Mouse (Mus musculus) heart, adult 8-10 months (tissue): ENCODE measurements around the gene Xirp2. TPM values are rescaled to one million over a fixed set of nuclear protein-coding genes. Genes with fewer than 3 reads are reported as not detected.
A peak's percentile ranks its signal among the peaks of the same experiment; 100 is the strongest.
"Not testable (repeated sequence)": the region's sequence is repeated elsewhere in the genome, so short reads cannot be mapped to it uniquely, and the experiment has no call there.

Experiments
- DNase-seq: peaks from one replicate; pipeline ENCODE4 v3.0.0; 2022; ENCODE audit warnings: low spot score
- total RNA-seq, 4 experiments: library from RNA; stranded (reverse); gene quantifications; 2 replicates each; pipeline ENCODE4 v1.2.4; 2022

Xirp2 gene
- total RNA-seq = 100 to 1,000 TPM; 302 to 452 (median 427) TPM

DNA sequence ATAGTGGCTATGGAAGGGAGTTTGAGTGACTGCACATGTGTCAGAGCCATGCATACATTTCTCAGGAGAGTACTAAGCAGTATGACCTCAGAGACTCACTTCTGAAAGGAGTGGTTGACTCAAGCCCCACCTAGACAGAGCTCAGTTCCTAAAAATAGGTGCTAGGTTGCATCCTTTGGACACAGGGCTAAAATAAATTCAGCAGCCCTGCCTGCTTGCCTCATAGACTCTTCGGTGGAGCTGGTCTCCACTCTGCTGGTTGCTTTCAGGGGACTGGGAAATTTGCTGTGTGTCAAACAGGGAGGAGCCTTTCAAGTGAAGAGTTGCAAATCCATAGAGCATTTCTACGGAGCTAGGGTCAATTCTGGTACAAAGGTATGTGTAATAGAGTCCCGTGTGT, at the start of gene Xirp2:
Gene Xirp2 (plus strand): TSS at position 223 of the 400 bp plus-strand sequence.
- DNase-seq = peak; percentile 59

GRCm38 (mm10) chr2:67413425-67413824, 32.4 kb upstream of the Xirp2 start, which contains the start of gene Gm21830:
Gene Gm21830 (plus strand): TSS chr2:67413725.
- not testable (repeated sequence) for DNase-seq

DNA sequence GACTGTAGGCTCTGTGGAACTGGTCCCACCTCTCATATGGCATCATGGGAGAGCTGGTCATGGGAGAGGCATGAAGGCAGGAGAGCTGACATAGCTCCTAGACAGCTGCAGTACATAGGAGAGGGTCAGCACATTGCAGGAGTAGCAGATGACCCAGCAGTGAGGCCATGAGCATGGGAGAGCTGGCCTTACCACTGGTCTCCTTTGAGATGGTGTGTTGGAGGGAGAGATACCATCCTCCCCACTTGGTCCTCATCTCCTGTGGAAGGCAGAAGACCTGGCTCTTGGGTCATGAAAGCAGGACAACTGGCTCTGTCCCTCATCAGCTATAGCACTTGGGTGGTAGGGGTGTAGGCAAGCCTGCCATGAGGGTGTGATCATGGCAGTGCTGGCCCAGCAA, 24.9 kb upstream of the Xirp2 start:
- DNase-seq = no peak

DNA sequence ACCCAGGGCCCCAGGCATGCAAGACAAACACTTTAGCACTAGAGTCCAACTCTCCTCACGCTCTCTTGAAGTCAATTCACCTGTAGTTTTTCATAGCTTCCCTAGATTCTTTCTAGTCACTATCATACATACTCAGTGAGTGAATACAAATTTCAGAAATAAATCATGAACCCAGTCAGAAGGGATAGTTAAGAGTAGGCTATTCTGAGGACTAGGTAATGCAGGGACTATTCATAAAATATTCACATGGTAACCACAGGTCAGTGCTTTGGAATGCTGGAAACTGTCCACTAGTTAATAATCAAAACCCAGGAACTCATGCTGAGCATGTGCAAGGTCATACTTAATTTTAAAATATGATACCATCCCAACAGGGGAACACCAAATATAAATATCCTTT, 23.0 kb upstream of the Xirp2 start:
- no peak for DNase-seq

GRCm38 (mm10) chr2:67433081-67433480, 12.7 kb upstream of the Xirp2 start, which contains the start of gene Gm26727:
Gene Gm26727 (minus strand): TSS chr2:67433181.
- no peak for DNase-seq

DNA sequence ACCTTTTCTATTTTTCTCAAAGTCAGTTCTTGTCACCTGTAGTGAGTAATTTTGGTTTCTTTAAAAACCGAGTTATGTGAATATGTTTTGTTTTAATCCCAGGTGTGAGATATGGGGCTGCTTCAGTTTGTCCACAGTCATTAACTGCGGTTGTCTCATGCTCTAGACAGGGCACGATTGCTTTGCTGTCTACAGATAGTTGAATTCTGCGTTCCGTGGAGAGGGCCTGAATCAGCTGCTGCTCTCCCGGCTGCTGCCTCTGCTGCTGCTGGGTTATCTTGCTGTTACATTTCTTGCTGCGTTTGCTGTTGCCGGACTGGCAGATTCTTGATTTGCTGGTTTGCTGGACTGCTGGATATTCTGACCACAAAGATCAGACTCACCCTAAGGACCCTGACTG, 7.5 kb upstream of the Xirp2 start:
- DNase-seq = no peak

- peak; percentile 20 for DNase-seq
Measured at GRCm38 (mm10) chr2:67446772-67447171, 970 bp downstream of the Xirp2 start.

GRCm38 (mm10) chr2:67447206-67447605, 1.4 kb downstream of the Xirp2 start:
- DNase-seq = no peak

GRCm38 (mm10) chr2:67460857-67461256, 15.1 kb downstream of the Xirp2 start:
- DNase-seq = no peak

DNA sequence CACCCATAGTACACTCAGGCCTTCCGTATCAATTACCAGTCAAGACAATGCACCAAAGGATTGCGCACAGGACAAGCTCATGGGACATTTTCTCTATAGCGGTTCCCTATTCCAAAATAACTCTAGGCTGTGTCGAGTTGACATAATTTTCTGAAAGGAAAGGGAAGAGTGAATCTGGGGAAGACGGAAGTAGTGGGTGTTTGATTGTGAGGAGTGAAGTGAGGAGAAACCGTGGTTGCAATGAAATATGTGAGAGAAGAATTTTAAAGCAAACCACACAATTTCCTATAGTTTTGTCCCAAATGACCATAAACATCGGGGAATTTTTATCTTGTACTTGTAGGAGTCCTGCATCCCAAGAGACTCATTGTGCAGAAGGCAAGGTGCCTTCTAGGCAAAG, 21.2 kb downstream of the Xirp2 start:
- no peak for DNase-seq

DNA sequence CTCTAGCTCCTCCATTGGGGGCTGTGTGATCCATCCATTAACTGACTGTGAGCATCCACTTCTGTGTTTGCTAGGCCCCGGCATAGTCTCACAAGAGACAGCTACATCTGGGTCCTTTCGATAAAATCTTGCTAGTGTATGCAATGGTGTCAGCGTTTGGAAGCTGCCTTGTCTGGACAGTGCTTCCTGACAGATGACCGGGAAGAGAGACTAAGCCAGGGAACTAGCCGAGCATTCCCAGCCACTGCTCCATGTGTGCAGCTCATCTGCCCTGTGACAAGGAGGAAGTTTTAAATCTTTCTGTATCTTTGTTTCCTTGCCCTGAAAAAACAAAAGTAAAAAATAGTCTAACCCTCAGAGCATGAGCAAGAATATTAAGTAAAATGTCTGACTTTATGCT, 24.2 kb downstream of the Xirp2 start:
- DNase-seq = not testable (repeated sequence)

GRCm38 (mm10) chr2:67477753-67478152, 32.0 kb downstream of the Xirp2 start:
- DNase-seq = peak; percentile 17

DNA sequence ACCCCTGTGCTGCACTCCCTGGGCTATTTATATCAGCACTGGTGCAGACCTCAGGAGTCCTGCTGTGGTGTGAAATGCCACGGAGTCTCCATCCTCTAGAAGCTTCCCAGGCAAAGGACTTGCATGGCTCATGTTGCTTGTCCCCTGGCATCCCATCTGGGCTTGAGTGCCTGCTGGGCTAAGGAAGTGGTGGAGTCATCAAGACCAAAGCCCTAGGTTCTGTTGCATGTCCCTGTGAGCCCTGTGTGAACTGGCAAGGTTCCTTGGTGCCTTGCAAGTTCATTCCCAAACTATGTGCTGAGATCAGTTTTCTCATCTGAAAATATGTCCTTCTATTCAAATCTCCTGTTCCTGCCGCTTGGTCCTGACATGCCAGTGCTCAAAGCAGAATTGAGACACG, 35.2 kb downstream of the Xirp2 start:
- DNase-seq = peak; percentile 17

DNA sequence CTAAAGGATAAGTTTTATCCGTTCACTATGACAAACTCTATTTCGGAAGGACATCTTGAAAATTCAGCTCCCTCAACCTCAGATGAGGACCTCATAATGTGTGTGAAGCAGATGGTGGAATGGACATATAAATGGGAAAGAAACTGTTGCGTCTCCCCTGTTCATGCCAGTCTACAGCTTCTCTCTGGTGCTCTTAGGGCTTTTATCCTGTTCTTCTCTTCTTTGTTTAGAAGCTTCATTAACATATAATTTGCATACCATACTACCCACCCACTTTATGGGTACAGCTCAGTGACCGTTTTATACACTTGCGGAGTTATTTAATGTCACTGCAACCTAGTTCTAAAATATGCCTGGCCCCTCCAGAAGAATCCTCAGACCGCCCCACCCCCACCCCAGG, 40.9 kb downstream of the Xirp2 start:
- no peak for DNase-seq

DNA sequence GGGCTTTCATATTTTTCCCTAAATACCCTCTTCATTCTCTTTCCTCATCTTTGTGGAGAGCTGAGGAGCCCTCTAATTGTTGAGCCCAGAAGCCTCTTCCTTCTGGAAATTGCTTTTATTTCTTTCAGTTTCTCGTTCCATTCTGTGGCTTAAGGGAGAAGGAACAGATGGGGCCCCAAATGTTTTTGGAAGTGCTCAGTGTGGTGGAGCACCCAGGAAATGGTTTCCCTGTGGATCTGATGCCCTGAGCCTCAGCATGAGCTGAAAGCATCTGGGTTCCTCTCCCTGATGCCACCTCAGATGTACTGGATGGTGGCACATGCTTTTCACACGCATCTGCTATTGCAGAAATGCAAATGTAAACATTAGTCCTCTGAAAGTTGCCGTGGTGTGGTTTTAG, 41.4 kb downstream of the Xirp2 start:
- DNase-seq = no peak

- DNase-seq = no peak
Measured at GRCm38 (mm10) chr2:67488465-67489127, 42.8 kb downstream of the Xirp2 start.

DNA sequence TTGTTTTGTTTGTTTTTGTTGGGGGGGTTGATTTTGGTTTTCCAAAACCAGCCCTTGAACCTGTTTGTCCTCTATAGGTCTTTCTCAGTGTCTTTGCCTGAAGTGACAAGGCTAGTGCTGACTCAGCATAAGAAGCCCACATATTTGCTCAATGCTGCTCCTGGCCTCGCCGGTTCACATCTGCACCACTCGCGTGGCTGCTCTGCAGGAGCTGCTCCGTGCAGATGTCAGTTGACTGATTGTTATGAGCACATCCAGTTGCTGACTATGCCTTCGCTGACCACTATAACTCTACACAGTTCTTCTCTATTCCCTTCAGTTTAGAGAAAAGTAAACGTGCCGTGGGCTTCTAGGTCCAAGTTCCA, 43.3 kb downstream of the Xirp2 start:
- DNase-seq = no peak

DNA sequence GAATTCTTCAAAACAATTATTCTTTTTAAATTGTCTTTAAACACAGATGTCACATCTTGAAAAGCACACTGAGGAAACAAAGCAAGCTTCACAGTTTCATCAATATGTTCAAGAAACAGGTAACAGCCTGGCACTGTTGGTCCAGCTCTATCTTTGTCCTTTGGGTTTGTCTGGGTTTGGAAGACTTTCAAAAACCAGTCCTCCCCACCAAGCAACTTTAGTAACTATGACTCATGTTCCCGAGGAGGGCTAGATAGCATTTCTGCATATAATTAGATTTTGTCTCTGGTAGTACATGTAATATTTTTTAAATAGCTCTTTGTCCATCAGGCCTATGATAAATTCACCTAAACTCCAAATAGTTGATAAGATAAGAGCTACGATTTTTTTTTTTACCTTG, 59.7 kb downstream of the Xirp2 start:
- DNase-seq = peak; percentile 42

GRCm38 (mm10) chr2:67516405-67516804, 70.6 kb downstream of the Xirp2 start:
- DNase-seq = no peak

DNA sequence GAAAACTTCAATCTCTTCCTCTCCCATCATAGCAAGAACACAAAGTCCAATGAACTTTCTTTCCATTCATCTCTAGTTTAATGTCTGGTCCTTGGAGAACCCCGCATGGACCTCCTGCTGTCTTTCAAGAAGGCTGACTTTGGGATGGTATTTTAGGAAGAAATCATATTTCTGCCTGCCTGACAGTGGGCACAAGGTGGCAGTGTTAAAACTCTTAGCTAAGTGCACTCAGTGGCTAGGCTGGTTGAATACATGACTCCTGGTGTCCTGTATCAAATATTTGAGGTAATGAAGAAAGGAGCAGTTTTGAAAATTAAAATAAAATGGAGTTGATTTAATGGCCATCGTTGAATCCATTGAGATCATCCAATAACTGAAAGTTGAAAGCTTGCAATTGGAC, 89.5 kb downstream of the Xirp2 start:
- no peak for DNase-seq

- no peak for DNase-seq
Measured at GRCm38 (mm10) chr2:67539426-67539825, 93.6 kb downstream of the Xirp2 start.

- DNase-seq = no peak
Measured at GRCm38 (mm10) chr2:67541957-67542696, 96.3 kb downstream of the Xirp2 start.

DNA sequence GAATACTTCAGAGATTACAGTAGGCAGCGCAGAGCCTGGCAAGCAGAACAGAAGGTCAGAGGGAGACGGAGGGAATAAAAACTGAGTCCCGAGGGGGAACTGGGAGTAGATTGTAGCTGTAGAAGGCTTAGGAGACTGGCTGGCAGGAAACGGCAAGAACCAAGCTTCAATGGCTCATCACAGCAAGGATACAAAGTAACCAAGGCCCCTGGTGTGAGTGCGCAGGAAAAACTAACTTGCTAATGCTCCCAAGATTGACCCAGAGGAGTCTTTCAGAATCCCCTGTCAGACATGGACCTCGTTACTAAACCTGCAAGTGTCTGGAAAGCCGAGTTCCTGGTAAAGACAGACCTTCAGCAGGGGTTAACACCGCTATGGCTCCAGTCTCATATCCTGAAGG, 98.6 kb downstream of the Xirp2 start:
- no peak for DNase-seq
